Mouse (Mus musculus) B cell, adult 2 months (primary cell): ENCODE data around the gene Mael.

Experiments
- DNase-seq, 2 experiments: peaks; one replicate each; pipeline ENCODE4 v3.0.0; 2022

Gene Mael

DNA sequence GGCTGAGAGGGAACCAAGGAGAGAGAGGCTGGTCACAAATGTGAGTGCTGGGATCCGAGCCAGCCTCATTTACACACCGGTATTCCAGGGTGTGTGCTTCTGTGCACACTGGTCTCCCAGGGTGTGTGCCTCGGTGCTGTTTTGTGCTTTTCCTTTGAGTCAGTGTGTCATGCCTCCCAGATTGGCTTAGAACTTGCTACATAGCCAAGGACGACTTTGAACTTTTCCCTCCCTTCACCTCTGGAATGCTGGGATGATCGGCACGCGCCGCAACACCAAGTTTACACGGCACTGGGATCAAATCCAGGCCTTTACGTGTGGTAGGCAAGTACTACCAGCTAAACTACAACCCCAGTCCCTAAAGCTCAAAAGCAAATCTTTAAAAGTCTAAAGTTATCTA is 86.5 kb downstream of the Mael start:
- no peak for DNase-seq

DNA sequence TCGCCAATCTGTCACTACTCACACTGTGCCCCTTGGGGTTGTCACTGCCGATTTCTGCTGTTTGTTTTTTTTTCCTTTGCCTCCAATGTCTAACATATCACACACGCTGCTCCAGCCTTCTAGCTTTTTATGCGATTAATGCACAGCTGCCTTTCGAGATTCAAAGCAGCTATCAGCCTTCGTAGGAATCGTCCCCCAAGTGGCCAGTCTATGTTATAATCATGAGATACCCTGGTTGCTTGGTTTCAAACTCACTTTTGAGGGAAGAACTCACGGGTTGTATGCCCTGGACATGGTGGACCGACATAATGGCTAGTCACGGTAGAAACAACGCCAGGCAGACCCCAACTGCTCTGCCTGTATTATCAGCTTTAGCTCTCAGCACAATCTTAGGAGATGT is 87.2 kb downstream of the Mael start:
- no peak for DNase-seq
